Mouse (Mus musculus): ENCODE results near the gene Syf2.

The Syf2 gene

DNA sequence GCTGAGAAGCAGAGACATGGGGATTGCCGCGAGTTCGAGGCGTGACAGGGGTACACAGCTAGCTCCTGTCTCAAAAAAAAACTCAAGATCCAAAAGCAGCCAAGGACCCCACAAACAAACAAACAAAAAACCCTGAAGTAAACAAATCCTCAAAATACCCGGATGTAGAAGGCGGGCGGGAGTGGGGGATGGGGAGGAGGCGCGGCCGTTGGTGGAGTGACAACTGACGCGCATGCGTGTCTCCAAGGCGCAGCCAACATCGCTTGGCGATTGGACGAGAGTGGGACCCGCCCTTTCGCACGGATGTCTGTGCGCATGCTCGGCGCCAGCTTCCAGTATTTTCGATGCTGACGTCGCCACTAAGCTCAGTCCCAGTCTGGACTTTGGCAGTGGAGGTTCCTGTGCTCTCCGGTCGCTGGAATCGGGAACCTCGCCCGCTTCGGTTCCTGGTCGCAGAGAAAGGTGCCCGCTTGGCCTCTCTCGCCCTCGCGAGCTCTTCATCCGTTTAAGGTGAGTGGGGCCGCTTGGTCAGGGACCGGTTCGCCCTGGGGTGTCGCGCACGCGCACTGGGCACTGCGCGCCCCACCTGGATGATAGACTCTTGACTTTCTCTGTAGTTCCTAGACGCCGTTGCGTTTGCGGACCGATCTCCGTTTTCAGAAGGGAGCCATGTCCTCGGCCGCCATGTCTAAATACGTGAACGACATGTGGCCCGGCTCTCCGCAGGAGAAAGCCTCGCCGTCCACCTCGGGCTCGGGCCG lies 7.3 kb upstream of the Syf2 start, which contains the start of gene Rsrp1:
Rsrp1 (plus strand) TSS at position 335 of the 761 bp plus-strand sequence.
- peak; percentile 96 to 98 for DNase-seq (ENCODE audit: low spot score in 2 of 2)

DNA sequence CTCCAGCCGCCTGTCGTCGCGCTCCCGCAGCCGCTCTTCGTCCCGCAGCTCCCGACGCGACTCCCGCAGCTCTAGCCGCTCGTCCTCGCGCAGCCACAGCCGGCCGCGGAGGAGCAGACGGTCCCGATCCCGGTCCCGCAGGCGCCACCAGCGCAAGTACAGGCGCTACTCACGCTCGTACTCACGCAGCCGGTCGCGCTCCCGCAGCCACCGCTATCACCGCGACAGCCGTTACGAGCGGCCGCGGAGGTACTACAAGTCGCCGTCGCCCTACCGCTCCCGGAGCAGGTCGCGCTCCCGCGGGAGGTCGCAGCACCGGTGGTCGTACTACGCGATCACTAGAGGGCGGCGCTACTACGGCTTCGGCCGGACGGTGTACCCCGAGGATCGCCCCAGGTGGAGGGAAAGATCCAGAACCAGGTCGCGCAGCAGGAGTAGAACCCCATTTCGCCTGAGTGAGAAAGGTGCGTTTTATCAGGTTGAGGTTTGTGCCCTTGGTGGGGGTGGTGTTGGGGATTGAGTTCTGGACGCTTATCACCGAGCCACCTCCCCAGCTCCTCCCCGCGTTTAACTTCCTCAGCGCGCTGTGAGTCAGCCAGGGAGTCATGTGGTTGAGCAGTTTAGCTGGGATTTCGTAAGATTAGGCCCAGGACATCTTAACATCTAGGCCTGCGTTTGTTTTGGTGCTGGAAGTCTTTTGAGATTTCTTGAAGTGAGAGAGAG lies 6.5 kb upstream of the Syf2 start:
- peak in 1 of 2 experiments; percentile 37 for DNase-seq (ENCODE audit: low spot score in 2 of 2)

DNA sequence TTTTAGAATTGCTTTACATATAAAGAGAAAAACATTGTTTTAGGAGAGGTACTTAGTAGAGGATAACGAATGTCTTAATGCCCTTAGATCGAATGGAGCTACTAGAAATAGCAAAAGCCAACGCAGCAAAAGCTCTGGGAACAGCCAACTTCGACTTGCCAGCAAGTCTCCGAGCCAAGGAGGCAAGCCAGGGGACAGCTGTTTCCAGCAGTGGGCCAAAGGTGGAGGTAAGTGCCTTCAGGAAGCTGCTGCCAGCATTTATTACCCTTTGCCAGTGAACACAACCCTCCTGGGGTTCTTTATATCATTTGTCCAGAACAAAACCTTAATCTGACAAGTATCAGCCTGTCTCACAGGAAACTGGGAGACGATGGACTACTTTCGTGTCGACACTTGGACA lies 5.5 kb upstream of the Syf2 start:
- no peak for DNase-seq (ENCODE audit: low spot score in 2 of 2)

GRCm38 (mm10) chr4:134927815-134928463 lies 2.8 kb upstream of the Syf2 start:
- no peak for DNase-seq (ENCODE audit: low spot score in 2 of 2)

- no peak for DNase-seq (ENCODE audit: low spot score in 2 of 2)
Measured at GRCm38 (mm10) chr4:134928464-134928836, 2.2 kb upstream of the Syf2 start.

DNA sequence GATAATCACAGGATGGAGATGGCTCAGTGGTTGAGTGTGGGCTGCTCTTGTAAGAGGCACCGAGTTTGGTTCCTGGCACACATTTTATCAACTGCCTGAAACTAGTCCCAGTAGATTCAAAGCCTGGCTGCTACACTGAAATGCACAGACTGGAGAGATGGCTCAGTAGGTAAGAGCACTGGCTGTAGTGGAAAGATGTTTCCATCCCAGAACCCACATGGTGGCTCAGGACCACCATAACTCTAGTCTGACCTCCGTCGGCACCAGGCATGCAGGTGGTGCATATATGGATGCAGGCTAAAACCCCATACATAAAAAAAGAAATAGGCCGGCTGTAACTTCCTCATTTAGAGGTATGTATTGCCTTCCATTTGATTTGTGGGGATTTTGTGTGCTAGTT lies 1.2 kb upstream of the Syf2 start:
- no peak for DNase-seq (ENCODE audit: low spot score in 2 of 2)

DNA sequence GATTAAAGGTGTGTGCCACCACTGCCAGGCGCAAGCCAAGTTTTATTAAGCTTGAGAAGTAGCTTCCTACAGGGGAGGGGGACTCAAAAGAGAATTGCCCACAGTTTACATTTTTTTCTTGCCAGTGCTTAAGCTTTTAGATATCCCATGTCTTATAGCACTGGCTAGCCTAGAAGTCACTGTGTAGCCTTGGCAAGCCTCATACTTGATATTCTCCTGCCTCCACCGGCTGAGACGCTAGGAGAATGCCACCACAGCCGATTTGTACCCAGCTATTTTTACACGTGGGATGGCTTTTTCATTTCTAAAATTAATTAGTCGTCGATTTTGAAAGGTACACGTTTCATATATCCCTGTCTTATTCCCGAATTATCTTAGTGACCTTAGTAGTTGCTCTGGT lies 508 bp upstream of the Syf2 start:
- no peak for DNase-seq (ENCODE audit: low spot score in 2 of 2)

GRCm38 (mm10) chr4:134937240-134938176 lies 6.8 kb downstream of the Syf2 start:
- no peak for DNase-seq (ENCODE audit: low spot score in 2 of 2)

DNA sequence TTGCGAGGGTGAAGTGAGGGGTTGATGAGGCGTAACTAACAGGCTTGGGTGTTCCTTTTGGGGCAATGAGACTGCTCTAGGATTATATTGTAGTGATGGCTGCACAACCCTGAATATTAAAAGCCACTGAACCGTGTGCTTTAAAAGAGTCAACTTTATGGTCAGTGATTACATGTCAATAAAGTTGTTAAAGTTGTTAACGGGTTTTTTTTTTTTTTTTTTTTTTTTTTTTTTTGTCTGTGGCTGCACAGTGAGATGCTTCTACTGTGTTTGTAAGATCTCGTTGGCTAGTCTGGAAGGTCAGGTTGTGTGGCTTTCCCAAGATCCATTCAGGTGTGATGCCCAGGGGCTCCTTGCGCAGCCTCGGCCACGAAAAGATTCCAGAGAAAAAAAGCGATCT lies 9.2 kb downstream of the Syf2 start:
- no peak for DNase-seq (ENCODE audit: low spot score in 2 of 2)

GRCm38 (mm10) chr4:134943758-134944538 lies 13.2 kb downstream of the Syf2 start:
- peak; percentile 57 to 72 for DNase-seq (ENCODE audit: low spot score in 2 of 2)

- peak; percentile 76 to 79 for DNase-seq (ENCODE audit: low spot score in 2 of 2)
Measured at GRCm38 (mm10) chr4:134946024-134946744, 15.5 kb downstream of the Syf2 start.

DNA sequence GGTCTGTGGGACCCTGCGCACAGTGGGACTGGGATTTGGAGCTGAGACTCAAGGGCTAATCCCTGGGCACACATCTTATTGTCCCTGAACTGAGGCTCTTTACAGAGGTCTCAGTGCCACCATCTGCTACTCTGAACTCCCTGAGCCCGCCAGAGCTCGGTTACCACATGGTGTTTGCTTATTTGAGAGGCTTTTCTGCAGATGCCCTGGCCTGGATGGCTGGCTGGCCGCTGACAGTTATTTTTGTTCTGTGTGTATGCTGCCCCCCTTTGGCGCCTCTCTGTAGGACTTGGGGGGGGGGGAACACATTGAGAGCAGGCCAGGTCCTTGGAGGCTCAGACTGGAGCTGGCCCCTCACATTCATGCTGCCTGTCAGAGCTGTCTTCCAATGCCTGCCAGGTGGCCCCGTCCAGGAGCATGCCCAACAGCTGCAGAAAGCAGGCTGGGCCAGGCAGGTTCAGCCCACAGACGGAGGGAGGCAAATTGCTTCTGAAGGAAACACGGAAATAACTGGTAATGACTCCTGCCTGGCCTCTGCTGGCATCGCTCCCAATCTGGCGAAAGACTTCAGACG lies 19.9 kb downstream of the Syf2 start:
- DNase-seq (ENCODE audit: low spot score in 2 of 2) = no peak

- no peak for DNase-seq (ENCODE audit: low spot score in 2 of 2)
Measured at GRCm38 (mm10) chr4:134954461-134954860, 23.8 kb downstream of the Syf2 start.

- no peak for DNase-seq (ENCODE audit: low spot score in 2 of 2)
Measured at GRCm38 (mm10) chr4:134955196-134955595, 24.5 kb downstream of the Syf2 start.

GRCm38 (mm10) chr4:134955845-134956244 lies 25.1 kb downstream of the Syf2 start:
- no peak for DNase-seq (ENCODE audit: low spot score in 2 of 2)

DNA sequence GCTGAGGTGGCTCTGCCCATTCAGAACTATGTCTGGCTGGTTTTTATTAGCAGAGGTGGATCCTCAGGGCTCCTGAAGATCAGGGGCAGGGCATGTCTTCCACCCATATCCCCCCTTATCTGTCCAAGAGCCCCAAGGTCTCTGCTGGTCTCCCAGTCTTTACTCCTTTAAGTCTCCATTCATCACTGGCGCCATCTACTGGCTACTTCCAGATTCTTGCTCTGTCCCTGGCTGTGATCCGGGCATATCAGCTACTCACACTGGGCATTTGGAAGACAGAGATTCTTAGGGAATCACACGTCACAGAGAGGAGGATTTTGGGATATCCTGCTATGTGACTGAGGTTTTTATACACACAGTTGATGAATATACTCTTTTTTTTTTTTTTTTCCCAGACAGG lies 25.6 kb downstream of the Syf2 start:
- DNase-seq (ENCODE audit: low spot score in 2 of 2) = peak; percentile 50 to 53

GRCm38 (mm10) chr4:134963021-134963776 lies 32.5 kb downstream of the Syf2 start:
- DNase-seq (ENCODE audit: low spot score in 2 of 2) = no peak

DNA sequence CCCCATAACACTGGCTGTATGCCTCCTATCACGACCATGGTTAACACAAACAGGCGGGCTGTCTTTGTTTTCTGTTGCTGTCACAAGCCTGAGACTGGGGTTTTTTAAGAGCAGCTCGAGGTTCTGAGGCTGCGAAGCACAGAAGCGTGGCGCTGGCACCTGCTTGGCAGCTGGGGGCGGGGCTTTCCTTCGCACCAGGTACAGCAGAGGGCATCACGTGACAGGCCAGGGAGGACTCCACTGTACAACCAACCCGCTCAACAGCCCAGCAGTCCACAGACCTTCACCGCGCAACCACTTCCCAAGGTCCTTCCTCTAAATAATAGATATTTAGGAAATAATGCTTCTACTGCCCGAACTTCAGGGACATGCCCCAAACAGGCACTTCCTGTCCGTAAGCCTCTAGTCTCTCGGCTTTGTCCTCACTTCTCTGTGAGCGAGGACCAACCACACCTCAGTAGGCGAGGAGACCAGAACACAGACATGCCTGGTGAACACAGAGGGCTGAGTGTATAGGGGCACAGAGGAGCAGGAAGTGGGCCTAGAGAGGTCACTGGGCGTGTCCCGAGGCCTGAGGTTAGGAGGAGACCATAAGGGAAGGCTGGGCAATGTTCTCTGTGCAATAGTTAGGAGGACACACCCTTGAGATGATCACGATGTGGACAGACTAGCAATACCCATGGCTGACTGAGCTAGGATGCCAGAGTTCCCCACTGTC lies 37.3 kb downstream of the Syf2 start:
- no peak for DNase-seq (ENCODE audit: low spot score in 2 of 2)

Data from frontal cortex, postnatal 36 days (tissue).